Mouse (Mus musculus) cerebellum, postnatal 14 days (tissue): ENCODE measurements around the gene Ranbp10.
"Not testable (repeated sequence)": the region's sequence is repeated elsewhere in the genome, so short reads cannot be mapped to it uniquely, and the experiment has no call there.

Experiments
- DNase-seq, 2 experiments: peaks; one replicate each; pipeline ENCODE4 v3.0.0; 2021; ENCODE audit warnings: mixed read lengths in 2 of 2

The Ranbp10 gene

GRCm38 (mm10) chr8:105833740-105834139 lies 6.6 kb upstream of the Ranbp10 start:
- DNase-seq, result not testable (repeated sequence)

- DNase-seq, result no peak
These were observed 771 bp downstream of the Ranbp10 start for GRCm38 (mm10) chr8:105826379-105826778.

- no peak for DNase-seq
These were observed 1.6 kb downstream of the Ranbp10 start for GRCm38 (mm10) chr8:105825506-105825905.

- DNase-seq, result no peak
These were observed 6.2 kb downstream of the Ranbp10 start for GRCm38 (mm10) chr8:105820925-105821324.

GRCm38 (mm10) chr8:105819659-105820058 lies 7.5 kb downstream of the Ranbp10 start:
- no peak for DNase-seq

- no peak for DNase-seq
These were observed 13.9 kb downstream of the Ranbp10 start for GRCm38 (mm10) chr8:105813241-105813640.

- DNase-seq, result no peak
These were observed 14.6 kb downstream of the Ranbp10 start for GRCm38 (mm10) chr8:105812511-105812910.

GRCm38 (mm10) chr8:105811543-105811942 lies 15.6 kb downstream of the Ranbp10 start:
- DNase-seq, result no peak

- peak; percentile 26 to 42 for DNase-seq
These were observed 16.1 kb downstream of the Ranbp10 start for GRCm38 (mm10) chr8:105811061-105811460.

- DNase-seq, result no peak
These were observed 16.8 kb downstream of the Ranbp10 start for GRCm38 (mm10) chr8:105810245-105810786.

- no peak for DNase-seq
These were observed 18.7 kb downstream of the Ranbp10 start for GRCm38 (mm10) chr8:105808480-105808879.

GRCm38 (mm10) chr8:105807766-105808165 lies 19.4 kb downstream of the Ranbp10 start:
- DNase-seq, result no peak

GRCm38 (mm10) chr8:105805964-105806363 lies 21.2 kb downstream of the Ranbp10 start:
- no peak for DNase-seq

- no peak for DNase-seq
These were observed 21.8 kb downstream of the Ranbp10 start for GRCm38 (mm10) chr8:105805346-105805745.

GRCm38 (mm10) chr8:105804797-105805196 lies 22.4 kb downstream of the Ranbp10 start:
- DNase-seq, result no peak

- DNase-seq, result no peak
These were observed 25.8 kb downstream of the Ranbp10 start for GRCm38 (mm10) chr8:105801153-105801904.

- peak; percentile 80 to 83 for DNase-seq
These were observed 27.9 kb downstream of the Ranbp10 start for GRCm38 (mm10) chr8:105799091-105799812.

GRCm38 (mm10) chr8:105798408-105798807 lies 28.7 kb downstream of the Ranbp10 start:
- DNase-seq, result no peak

GRCm38 (mm10) chr8:105795785-105796184 lies 31.4 kb downstream of the Ranbp10 start:
- DNase-seq, result no peak

- no peak for DNase-seq
These were observed 33.0 kb downstream of the Ranbp10 start for GRCm38 (mm10) chr8:105794009-105794598.

GRCm38 (mm10) chr8:105793331-105793730 lies 33.8 kb downstream of the Ranbp10 start:
- DNase-seq, result no peak

GRCm38 (mm10) chr8:105789626-105790025 lies 37.5 kb downstream of the Ranbp10 start:
- DNase-seq, result peak in 1 of 2 experiments; percentile 20

GRCm38 (mm10) chr8:105788927-105789326 lies 38.2 kb downstream of the Ranbp10 start:
- DNase-seq, result no peak
